Mouse (Mus musculus): ENCODE results near the gene Lrp8. TPM values are rescaled to one million over a fixed set of nuclear protein-coding genes. Genes with fewer than 3 reads are reported as not detected.

Lrp8 gene
- polyA plus RNA-seq (2015; fragmentation: Nextera tagmentation; extraction: Ambion mirVana): 0.48 and 1.6 TPM in 2 replicates

GRCm38 (mm10) chr4:107802185-107802449 lies at the start of gene Lrp8:
Gene Lrp8 (plus strand): TSS chr4:107802261.
- Histone ChIP-seq H3K27ac (peak within 1 kb of the TSS; percentile 52), H3K4me2 (peak within 1 kb of the TSS; percentile 100), H3K4me1 (replicated peaks) (peaks cover 26% of the 10 kb centered on the region), H3K27me3 (peaks cover 52% of the 10 kb centered on the region), H3K4me3 (peak within 1 kb of the TSS; percentile 77), H3K9ac (peak within 1 kb of the TSS; percentile 68), H3K9me3 (replicated peaks) (no peaks in the 10 kb centered on the region), H3K36me3 (no peaks in the 10 kb centered on the region)
- 0% methylated on average over 20 of the region's 44 CpGs for WGBS
- no peak for ATAC-seq (replicated peaks; ENCODE audit: insufficient number of reproducible peaks, insufficient read depth, low FRiP score, low read depth)

- ATAC-seq (replicated peaks; ENCODE audit: insufficient number of reproducible peaks, insufficient read depth, low FRiP score, low read depth): no peak
Measured at GRCm38 (mm10) chr4:107756222-107756621, 45.8 kb upstream of the Lrp8 start.

GRCm38 (mm10) chr4:107757487-107758470 lies 44.3 kb upstream of the Lrp8 start:
- peaks cover 23% of the 10 kb centered on the region for H3K27me3 ChIP-seq
- no peaks in the 10 kb centered on the region for H3K36me3 ChIP-seq
- H3K4me3 ChIP-seq: no peak overlapping the region
- WGBS: 65% methylated on average over 15 of the region's 15 CpGs
- no peak overlapping the region for H3K9ac ChIP-seq
- no peaks in the 10 kb centered on the region for H3K9me3 ChIP-seq (replicated peaks)
- no peak for ATAC-seq (replicated peaks; ENCODE audit: insufficient number of reproducible peaks, insufficient read depth, low FRiP score, low read depth)
- H3K27ac ChIP-seq: no peak overlapping the region
- H3K4me2 ChIP-seq: no peak overlapping the region
- no peaks in the 10 kb centered on the region for H3K4me1 ChIP-seq (replicated peaks)

More at GRCm38 (mm10) chr4:107756222-107756621, 45.8 kb upstream of the Lrp8 start:
- no peak overlapping the region for H3K4me3 ChIP-seq
- H3K36me3 ChIP-seq: no peaks in the 10 kb centered on the region
- no peak overlapping the region for H3K27ac ChIP-seq
- H3K4me1 ChIP-seq (replicated peaks): no peaks in the 10 kb centered on the region
- H3K9me3 ChIP-seq (replicated peaks): no peaks in the 10 kb centered on the region
- 24% methylated on average over 10 of the region's 10 CpGs for WGBS
- peaks cover 23% of the 10 kb centered on the region for H3K27me3 ChIP-seq
- H3K4me2 ChIP-seq: no peak overlapping the region
- no peak overlapping the region for H3K9ac ChIP-seq

GRCm38 (mm10) chr4:107758938-107759337 lies 43.1 kb upstream of the Lrp8 start:
- Histone ChIP-seq H3K4me2 (no peak overlapping the region), H3K36me3 (no peaks in the 10 kb centered on the region), H3K4me3 (no peak overlapping the region), H3K9me3 (replicated peaks) (no peaks in the 10 kb centered on the region), H3K27me3 (peaks cover 23% of the 10 kb centered on the region), H3K4me1 (replicated peaks) (no peaks in the 10 kb centered on the region), H3K27ac (no peak overlapping the region), H3K9ac (no peak overlapping the region)
- WGBS: 79% methylated on average over 9 of the region's 9 CpGs
- ATAC-seq (replicated peaks; ENCODE audit: insufficient number of reproducible peaks, insufficient read depth, low FRiP score, low read depth): no peak

GRCm38 (mm10) chr4:107763001-107763400 lies 39.1 kb upstream of the Lrp8 start:
- WGBS: 47% methylated on average over 3 of the region's 3 CpGs
- no peak overlapping the region for H3K27ac ChIP-seq
- H3K36me3 ChIP-seq: no peaks in the 10 kb centered on the region
- H3K4me3 ChIP-seq: no peak overlapping the region
- no peaks in the 10 kb centered on the region for H3K4me1 ChIP-seq (replicated peaks)
- H3K4me2 ChIP-seq: no peak overlapping the region
- no peak overlapping the region for H3K9ac ChIP-seq
- H3K27me3 ChIP-seq: peaks cover 8% of the 10 kb centered on the region
- no peaks in the 10 kb centered on the region for H3K9me3 ChIP-seq (replicated peaks)
- ATAC-seq (replicated peaks; ENCODE audit: insufficient number of reproducible peaks, insufficient read depth, low FRiP score, low read depth): no peak

GRCm38 (mm10) chr4:107763598-107763997 lies 38.5 kb upstream of the Lrp8 start:
- Histone ChIP-seq H3K27ac (no peak overlapping the region), H3K27me3 (peaks cover 6% of the 10 kb centered on the region), H3K4me3 (no peak overlapping the region), H3K9ac (no peak overlapping the region), H3K36me3 (no peaks in the 10 kb centered on the region), H3K4me2 (no peak overlapping the region), H3K9me3 (replicated peaks) (no peaks in the 10 kb centered on the region), H3K4me1 (replicated peaks) (no peaks in the 10 kb centered on the region)
- no peak for ATAC-seq (replicated peaks; ENCODE audit: insufficient number of reproducible peaks, insufficient read depth, low FRiP score, low read depth)
- WGBS: 92% methylated on average over 2 of the region's 2 CpGs

- no peak overlapping the region for H3K4me2 ChIP-seq
- WGBS: 63% methylated on average over 9 of the region's 9 CpGs
- H3K4me3 ChIP-seq: no peak overlapping the region
- H3K27me3 ChIP-seq: peaks cover 5% of the 10 kb centered on the region
- ATAC-seq (replicated peaks; ENCODE audit: insufficient number of reproducible peaks, insufficient read depth, low FRiP score, low read depth): no peak
- H3K36me3 ChIP-seq: no peaks in the 10 kb centered on the region
- no peak overlapping the region for H3K9ac ChIP-seq
- H3K27ac ChIP-seq: no peak overlapping the region
- no peaks in the 10 kb centered on the region for H3K9me3 ChIP-seq (replicated peaks)
- no peaks in the 10 kb centered on the region for H3K4me1 ChIP-seq (replicated peaks)
Measured at GRCm38 (mm10) chr4:107765196-107765813, 36.8 kb upstream of the Lrp8 start.

- no peak overlapping the region for H3K4me2 ChIP-seq
- 77% methylated on average over 5 of the region's 5 CpGs for WGBS
Measured at GRCm38 (mm10) chr4:107766182-107766581, 35.9 kb upstream of the Lrp8 start.

GRCm38 (mm10) chr4:107772122-107772825 lies 29.8 kb upstream of the Lrp8 start:
- H3K9me3 ChIP-seq (replicated peaks): no peaks in the 10 kb centered on the region
- H3K4me2 ChIP-seq: no peak overlapping the region
- no peak overlapping the region for H3K27ac ChIP-seq
- H3K27me3 ChIP-seq: 0 out of 2 replicates have a peak, but pooled peaks cover 2% of the 10 kb centered on the region
- ATAC-seq (replicated peaks; ENCODE audit: insufficient number of reproducible peaks, insufficient read depth, low FRiP score, low read depth): no peak
- WGBS: 80% methylated on average over 16 of the region's 16 CpGs
- no peaks in the 10 kb centered on the region for H3K36me3 ChIP-seq
- no peak overlapping the region for H3K4me3 ChIP-seq
- no peak overlapping the region for H3K9ac ChIP-seq
- no peaks in the 10 kb centered on the region for H3K4me1 ChIP-seq (replicated peaks)

More at GRCm38 (mm10) chr4:107766182-107766581, 35.9 kb upstream of the Lrp8 start:
- Histone ChIP-seq H3K27me3 (0 out of 2 replicates have a peak, but pooled peaks cover 2% of the 10 kb centered on the region), H3K4me1 (replicated peaks) (no peaks in the 10 kb centered on the region), H3K9me3 (replicated peaks) (no peaks in the 10 kb centered on the region), H3K36me3 (no peaks in the 10 kb centered on the region), H3K4me3 (no peak overlapping the region), H3K9ac (no peak overlapping the region), H3K27ac (no peak overlapping the region)
- ATAC-seq (replicated peaks; ENCODE audit: insufficient number of reproducible peaks, insufficient read depth, low FRiP score, low read depth): no peak

- Histone ChIP-seq H3K27me3 (no peaks in the 10 kb centered on the region), H3K9ac (no peak overlapping the region), H3K9me3 (replicated peaks) (no peaks in the 10 kb centered on the region), H3K4me1 (replicated peaks) (no peaks in the 10 kb centered on the region), H3K36me3 (no peaks in the 10 kb centered on the region), H3K4me3 (no peak overlapping the region), H3K27ac (no peak overlapping the region), H3K4me2 (no peak overlapping the region)
- no peak for ATAC-seq (replicated peaks; ENCODE audit: insufficient number of reproducible peaks, insufficient read depth, low FRiP score, low read depth)
- 43% methylated on average over 2 of the region's 2 CpGs for WGBS
Measured at GRCm38 (mm10) chr4:107774868-107775267, 27.2 kb upstream of the Lrp8 start.

GRCm38 (mm10) chr4:107775672-107776071 lies 26.4 kb upstream of the Lrp8 start:
- no peak for ATAC-seq (replicated peaks; ENCODE audit: insufficient number of reproducible peaks, insufficient read depth, low FRiP score, low read depth)
- H3K9me3 ChIP-seq (replicated peaks): no peaks in the 10 kb centered on the region
- H3K4me3 ChIP-seq: no peak overlapping the region
- no peak overlapping the region for H3K9ac ChIP-seq
- no peaks in the 10 kb centered on the region for H3K27me3 ChIP-seq
- no peak overlapping the region for H3K27ac ChIP-seq
- H3K36me3 ChIP-seq: no peaks in the 10 kb centered on the region
- WGBS: 52% methylated on average over 7 of the region's 7 CpGs
- no peak overlapping the region for H3K4me2 ChIP-seq
- no peaks in the 10 kb centered on the region for H3K4me1 ChIP-seq (replicated peaks)
